Mouse (Mus musculus): ENCODE results near the gene Zbtb43. TPM values are rescaled to one million over a fixed set of nuclear protein-coding genes. Genes with fewer than 3 reads are reported as not detected.

The Zbtb43 gene
- polyA plus RNA-seq, 1 experiment from 2014 or later: 23.5 TPM

DNA sequence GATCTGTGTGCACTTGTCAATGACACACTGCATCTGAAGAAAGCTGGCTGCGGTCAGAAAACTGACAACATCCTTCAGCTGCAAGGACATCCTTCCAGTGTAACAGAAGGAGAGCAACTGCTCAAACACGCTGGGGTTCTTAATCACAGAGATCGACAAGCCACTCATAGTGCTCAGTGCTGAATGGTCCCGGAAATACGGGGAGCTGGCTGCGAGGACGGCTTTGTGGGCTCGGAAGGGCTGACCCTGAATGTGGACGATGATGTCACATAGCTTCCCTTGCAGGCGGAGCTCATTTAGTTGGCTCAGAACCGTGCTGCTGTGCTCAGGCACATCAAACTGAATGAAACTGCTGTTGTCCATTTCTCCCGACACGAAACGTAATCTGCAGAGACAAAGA lies 56.2 kb downstream of the Zbtb43 start:
- Histone ChIP-seq H3K9me3 (no peaks in the 10 kb centered on the region), H3K27ac (no peak overlapping the region), H3K36me3 (peaks cover 27% of the 10 kb centered on the region), H3K4me1 (no peaks in the 10 kb centered on the region), H3K4me2 (replicated peaks) (no peak overlapping the region), H3K4me3 (no peak overlapping the region), H3K27me3 (replicated peaks) (no peaks in the 10 kb centered on the region), H3K9ac (no peak overlapping the region)
- 85% methylated on average over 14 of the region's 14 CpGs for WGBS
- ATAC-seq (ENCODE audit: low FRiP score, low read depth): no peak

DNA sequence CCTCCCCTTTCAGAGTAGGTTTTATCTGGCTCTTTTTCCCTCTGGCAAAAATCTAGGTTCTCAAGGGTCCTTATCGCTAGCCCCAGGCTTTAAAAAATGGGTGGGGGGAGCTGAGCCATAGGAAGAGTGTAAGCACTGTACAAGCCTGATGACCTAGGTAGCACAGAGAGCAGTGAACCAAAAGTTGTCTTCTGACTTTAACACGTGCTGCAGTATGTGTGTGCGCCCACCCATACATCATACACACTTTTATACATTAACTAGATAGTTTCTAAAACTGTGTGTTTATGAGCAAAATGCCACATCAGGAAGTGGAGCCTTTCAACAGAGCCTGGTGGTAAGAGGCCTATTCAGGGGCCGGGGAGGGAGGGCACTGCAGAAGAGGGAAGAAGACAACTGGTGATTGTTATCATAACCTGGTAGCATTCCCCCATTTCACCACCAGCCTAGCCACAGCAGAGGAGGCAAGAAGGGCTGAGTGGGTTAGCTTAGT lies 64.8 kb downstream of the Zbtb43 start:
- Histone ChIP-seq H3K27ac (no peak overlapping the region), H3K9me3 (no peaks in the 10 kb centered on the region), H3K27me3 (replicated peaks) (no peaks in the 10 kb centered on the region), H3K9ac (no peak overlapping the region), H3K4me2 (replicated peaks) (no peak overlapping the region), H3K4me3 (no peak overlapping the region), H3K4me1 (no peaks in the 10 kb centered on the region), H3K36me3 (no peaks in the 10 kb centered on the region)
- WGBS: 88% methylated on average over 4 of the region's 4 CpGs
- ATAC-seq (ENCODE audit: low FRiP score, low read depth): no peak

DNA sequence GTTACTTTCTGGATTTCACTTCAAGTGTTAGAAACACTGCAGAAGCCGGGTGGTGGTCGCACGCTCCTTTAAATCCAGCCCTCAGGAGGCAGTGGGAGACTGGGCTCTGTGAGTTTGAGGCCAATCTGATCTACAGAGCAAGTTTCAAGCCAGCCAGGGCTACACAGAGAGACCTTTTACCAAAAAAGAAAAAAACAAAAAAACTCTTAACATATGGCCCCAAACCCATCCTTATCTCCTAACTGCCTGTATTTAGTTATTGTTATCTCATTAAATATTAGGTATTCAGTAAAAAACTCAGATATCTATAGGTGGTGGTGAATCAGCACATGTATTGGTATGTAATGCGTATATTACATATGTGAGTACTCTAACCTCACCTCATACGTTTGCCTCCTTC lies 65.7 kb downstream of the Zbtb43 start:
- Histone ChIP-seq H3K9me3 (no peaks in the 10 kb centered on the region), H3K4me1 (no peaks in the 10 kb centered on the region), H3K27me3 (replicated peaks) (no peaks in the 10 kb centered on the region), H3K36me3 (no peaks in the 10 kb centered on the region), H3K27ac (no peak overlapping the region), H3K4me2 (replicated peaks) (no peak overlapping the region), H3K9ac (no peak overlapping the region), H3K4me3 (no peak overlapping the region)
- ATAC-seq (ENCODE audit: low FRiP score, low read depth): no peak
- 67% methylated on average over 5 of the region's 5 CpGs for WGBS

DNA sequence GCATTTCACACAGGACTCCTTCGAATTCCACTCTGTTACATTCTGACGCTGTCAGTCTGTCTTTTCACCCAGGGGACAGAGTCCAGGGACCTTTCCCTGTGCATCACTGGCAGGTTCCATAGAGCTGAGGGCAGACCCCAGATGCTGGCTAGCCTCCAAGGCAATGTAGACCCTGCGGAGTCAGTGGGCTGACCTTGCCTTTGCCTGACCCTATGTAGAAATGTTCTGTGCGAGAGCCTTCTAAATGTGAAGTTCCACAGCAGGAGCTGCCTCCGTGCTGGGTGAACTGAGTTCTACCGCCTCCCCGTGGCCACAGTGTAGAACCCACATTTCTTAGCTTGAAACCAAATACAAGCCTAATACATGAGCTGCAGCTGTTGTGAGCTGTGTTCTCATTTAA lies 66.1 kb downstream of the Zbtb43 start:
- ATAC-seq (ENCODE audit: low FRiP score, low read depth): no peak
- Histone ChIP-seq H3K9me3 (no peaks in the 10 kb centered on the region), H3K27ac (no peak overlapping the region), H3K4me3 (no peak overlapping the region), H3K9ac (no peak overlapping the region), H3K4me1 (no peaks in the 10 kb centered on the region), H3K36me3 (no peaks in the 10 kb centered on the region), H3K27me3 (replicated peaks) (no peaks in the 10 kb centered on the region), H3K4me2 (replicated peaks) (no peak overlapping the region)
- 38% methylated on average over 7 of the region's 7 CpGs for whole genome bisulfite sequencing

DNA sequence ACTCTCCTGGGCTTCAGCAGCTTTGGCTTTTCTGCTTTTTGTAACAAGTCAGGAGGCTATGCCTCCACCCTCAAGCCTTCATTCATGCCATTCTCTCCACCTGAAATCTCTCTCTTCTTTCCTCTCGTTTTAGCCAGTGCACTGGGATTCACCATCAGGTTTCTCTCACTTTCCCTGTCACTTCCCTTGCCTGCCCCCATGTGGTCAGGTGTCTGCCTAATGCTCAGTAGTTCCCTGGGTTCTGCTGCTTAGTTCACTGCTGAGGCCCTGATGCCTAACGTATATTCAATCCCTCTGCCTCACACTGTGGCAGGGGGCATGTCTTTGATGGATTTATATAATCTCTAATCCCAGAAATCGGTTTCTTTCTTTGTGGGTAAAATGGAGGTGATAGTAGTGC lies 67.1 kb downstream of the Zbtb43 start:
- no peak for ATAC-seq (ENCODE audit: low FRiP score, low read depth)
- Histone ChIP-seq H3K4me1 (no peaks in the 10 kb centered on the region), H3K36me3 (no peaks in the 10 kb centered on the region), H3K4me2 (replicated peaks) (no peak overlapping the region), H3K4me3 (no peak overlapping the region), H3K9me3 (no peaks in the 10 kb centered on the region), H3K27ac (no peak overlapping the region), H3K9ac (no peak overlapping the region), H3K27me3 (replicated peaks) (no peaks in the 10 kb centered on the region)
- WGBS: 32% methylated on average over 3 of the region's 3 CpGs

DNA sequence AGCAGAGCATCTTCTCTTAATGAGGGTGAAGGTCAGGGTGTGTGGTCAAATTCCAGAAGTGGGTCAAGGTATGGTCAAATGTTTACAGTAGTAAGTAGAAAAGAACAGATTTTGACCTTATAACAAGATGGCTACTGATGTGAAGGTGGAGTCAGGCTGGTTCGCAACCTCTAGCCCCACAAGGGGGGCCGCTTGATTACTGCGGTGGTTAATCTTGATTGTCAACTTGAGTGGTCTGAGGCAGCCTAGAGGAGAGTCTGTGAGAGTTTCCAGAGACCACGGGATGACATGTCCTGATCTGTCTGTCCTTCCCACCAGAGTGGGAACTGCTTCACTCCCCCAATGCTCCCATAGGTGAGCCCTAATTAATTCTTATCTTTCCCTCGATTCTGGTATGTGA lies 67.8 kb downstream of the Zbtb43 start:
- Histone ChIP-seq H3K9ac (no peak overlapping the region), H3K27me3 (replicated peaks) (no peaks in the 10 kb centered on the region), H3K4me3 (no peak overlapping the region), H3K9me3 (no peaks in the 10 kb centered on the region), H3K27ac (no peak overlapping the region), H3K4me2 (replicated peaks) (no peak overlapping the region), H3K4me1 (no peaks in the 10 kb centered on the region), H3K36me3 (no peaks in the 10 kb centered on the region)
- WGBS: 79% methylated on average over 5 of the region's 5 CpGs
- ATAC-seq (ENCODE audit: low FRiP score, low read depth): no peak

Other genes with a start within 250 kb of the Zbtb43 start
- 25.9 and 27.6 TPM in 2 replicates for gene Ralgps1, start 97.1 kb downstream of the Zbtb43 start, polyA plus RNA-seq (2016; fragmentation: Nextera tagmentation; extraction: Ambion mirVana)
- gene Zbtb34, start 37.2 kb downstream of the Zbtb43 start, polyA plus RNA-seq (2016; fragmentation: Nextera tagmentation; extraction: Ambion mirVana): 8.4 and 10.7 TPM in 2 replicates
- gene Lmx1b, start 172.0 kb upstream of the Zbtb43 start, polyA plus RNA-seq (2016; fragmentation: Nextera tagmentation; extraction: Ambion mirVana): 4.6 and 4.7 TPM in 2 replicates